Mouse (Mus musculus): ENCODE results near the gene Fgf4. TPM values are rescaled to one million over a fixed set of nuclear protein-coding genes. Genes with fewer than 3 reads are reported as not detected.

The Fgf4 gene
- 0.23 TPM in 1 of 2 replicates, not detected in the other for total RNA-seq (2017)

- ATAC-seq (ENCODE audit: extremely low read depth, insufficient number of reproducible peaks, low FRiP score, poor library complexity, severe bottlenecking) = no peak
Measured at GRCm38 (mm10) chr7:144847067-144847466, at the start of gene Fgf4. Fgf4 (plus strand) TSS chr7:144847367.

GRCm38 (mm10) chr7:144798471-144798870 lies 48.7 kb upstream of the Fgf4 start:
- no peak for ATAC-seq (ENCODE audit: extremely low read depth, insufficient number of reproducible peaks, low FRiP score, poor library complexity, severe bottlenecking)

- no peak for ATAC-seq (ENCODE audit: extremely low read depth, insufficient number of reproducible peaks, low FRiP score, poor library complexity, severe bottlenecking)
Measured at GRCm38 (mm10) chr7:144807036-144807435, 40.1 kb upstream of the Fgf4 start.

GRCm38 (mm10) chr7:144807976-144808577 lies 39.1 kb upstream of the Fgf4 start:
- ATAC-seq (ENCODE audit: extremely low read depth, insufficient number of reproducible peaks, low FRiP score, poor library complexity, severe bottlenecking) = no peak

GRCm38 (mm10) chr7:144811521-144811920 lies 35.6 kb upstream of the Fgf4 start:
- ATAC-seq (ENCODE audit: extremely low read depth, insufficient number of reproducible peaks, low FRiP score, poor library complexity, severe bottlenecking) = no peak

- no peak for ATAC-seq (ENCODE audit: extremely low read depth, insufficient number of reproducible peaks, low FRiP score, poor library complexity, severe bottlenecking)
Measured at GRCm38 (mm10) chr7:144821901-144822300, 25.3 kb upstream of the Fgf4 start.

- ATAC-seq (ENCODE audit: extremely low read depth, insufficient number of reproducible peaks, low FRiP score, poor library complexity, severe bottlenecking) = no peak
Measured at GRCm38 (mm10) chr7:144823988-144824387, 23.2 kb upstream of the Fgf4 start.

- no peak for ATAC-seq (ENCODE audit: extremely low read depth, insufficient number of reproducible peaks, low FRiP score, poor library complexity, severe bottlenecking)
Measured at GRCm38 (mm10) chr7:144828369-144828768, 18.8 kb upstream of the Fgf4 start.

GRCm38 (mm10) chr7:144837891-144838488 lies 9.2 kb upstream of the Fgf4 start, which contains the start of gene Fgf3:
Fgf3 (plus strand) TSS chr7:144838083.
- ATAC-seq (ENCODE audit: extremely low read depth, insufficient number of reproducible peaks, low FRiP score, poor library complexity, severe bottlenecking) = no peak

- no peak for ATAC-seq (ENCODE audit: extremely low read depth, insufficient number of reproducible peaks, low FRiP score, poor library complexity, severe bottlenecking)
Measured at GRCm38 (mm10) chr7:144838522-144839503, 8.4 kb upstream of the Fgf4 start.

GRCm38 (mm10) chr7:144846158-144846557 lies 1.0 kb upstream of the Fgf4 start:
- ATAC-seq (ENCODE audit: extremely low read depth, insufficient number of reproducible peaks, low FRiP score, poor library complexity, severe bottlenecking) = 0 out of 2 replicates have a peak, but pooled peaks have one; percentile 9

GRCm38 (mm10) chr7:144851321-144851720 lies 4.2 kb downstream of the Fgf4 start:
- no peak for ATAC-seq (ENCODE audit: extremely low read depth, insufficient number of reproducible peaks, low FRiP score, poor library complexity, severe bottlenecking)

- no peak for ATAC-seq (ENCODE audit: extremely low read depth, insufficient number of reproducible peaks, low FRiP score, poor library complexity, severe bottlenecking)
Measured at GRCm38 (mm10) chr7:144854966-144855365, 7.8 kb downstream of the Fgf4 start.

GRCm38 (mm10) chr7:144857158-144857557 lies 10.0 kb downstream of the Fgf4 start:
- no peak for ATAC-seq (ENCODE audit: extremely low read depth, insufficient number of reproducible peaks, low FRiP score, poor library complexity, severe bottlenecking)

GRCm38 (mm10) chr7:144857826-144858342 lies 10.7 kb downstream of the Fgf4 start:
- no peak for ATAC-seq (ENCODE audit: extremely low read depth, insufficient number of reproducible peaks, low FRiP score, poor library complexity, severe bottlenecking)

- ATAC-seq (ENCODE audit: extremely low read depth, insufficient number of reproducible peaks, low FRiP score, poor library complexity, severe bottlenecking) = no peak
Measured at GRCm38 (mm10) chr7:144858702-144859101, 11.5 kb downstream of the Fgf4 start.

GRCm38 (mm10) chr7:144861056-144861768 lies 14.0 kb downstream of the Fgf4 start:
- ATAC-seq (ENCODE audit: extremely low read depth, insufficient number of reproducible peaks, low FRiP score, poor library complexity, severe bottlenecking) = no peak

GRCm38 (mm10) chr7:144861769-144862070 lies 14.6 kb downstream of the Fgf4 start:
- ATAC-seq (ENCODE audit: extremely low read depth, insufficient number of reproducible peaks, low FRiP score, poor library complexity, severe bottlenecking) = no peak

- ATAC-seq (ENCODE audit: extremely low read depth, insufficient number of reproducible peaks, low FRiP score, poor library complexity, severe bottlenecking) = no peak
Measured at GRCm38 (mm10) chr7:144862126-144862525, 15.0 kb downstream of the Fgf4 start.

All from neutrophil, adult 5-6 weeks (primary cell).